Mouse (Mus musculus) heart, postnatal 0 days (tissue): Measurements from ENCODE around the gene Gpr37l1. TPM values are rescaled to one million over a fixed set of nuclear protein-coding genes. Genes with fewer than 3 reads are reported as not detected.
A peak's percentile ranks its signal among the peaks of the same experiment; 100 is the strongest.

Experiments used
- ATAC-seq: fragments of 200-750 bp; cut with Nextera tagmentation; 2 replicates; pipeline ENCODE4 v1.8.0; 2017; ENCODE audit warnings: low read depth, moderate number of reproducible peaks, moderate library complexity; ENCODE audit not compliant: insufficient read depth
- DNase-seq: peaks from one replicate; pipeline ENCODE4 v3.0.0-alpha.2; 2016; ENCODE audit warnings: low spot score
- H3K27ac ChIP-seq: fragments of 300-500 bp; sonication (generic); 2 replicates; pipeline ENCODE4 v1.5.1; 2014; ENCODE audit warnings: low read depth, mild to moderate bottlenecking
- H3K27me3 ChIP-seq: fragments of 300-500 bp; sonication (generic); 2 replicates; pipeline ENCODE4 v1.6.1; 2014; ENCODE audit warnings: low read length, mixed read lengths; ENCODE audit not compliant: control insufficient read depth, insufficient read depth
- H3K36me3 ChIP-seq: fragments of 300-500 bp; sonication (generic); replicated peaks from 2 replicates; pipeline ENCODE4 v1.6.1; 2014; ENCODE audit warnings: low read length, mixed read lengths; ENCODE audit not compliant: control insufficient read depth, insufficient read depth
- H3K4me1 ChIP-seq: fragments of 300-500 bp; sonication (generic); 2 replicates; pipeline ENCODE4 v1.6.1; 2014; ENCODE audit warnings: antibody characterized with exemption; ENCODE audit not compliant: control insufficient read depth, insufficient read depth
- H3K4me2 ChIP-seq: fragments of 300-500 bp; sonication (generic); 2 replicates; pipeline ENCODE4 v1.6.1; 2014; ENCODE audit warnings: low read depth, mild to moderate bottlenecking, low read length, moderate library complexity
- H3K4me3 ChIP-seq: fragments of 300-500 bp; sonication (generic); 2 replicates; pipeline ENCODE4 v1.5.1; 2014; ENCODE audit warnings: low read depth, low read length
- H3K9ac ChIP-seq: fragments of 300-500 bp; sonication (generic); replicated peaks from 2 replicates; pipeline ENCODE4 v1.6.1; 2014; ENCODE audit warnings: low read depth, low read length, mixed read lengths
- H3K9me3 ChIP-seq: fragments of 300-500 bp; sonication (generic); replicated peaks from 2 replicates; pipeline ENCODE4 v1.6.1; 2016; ENCODE audit warnings: low read length; ENCODE audit not compliant: control insufficient read depth
- CTCF ChIP-seq: IDR thresholded peaks from 2 replicates; pipeline ENCODE4 v1.5.1; 2016; ENCODE audit warnings: antibody characterized with exemption, control low read depth, low read depth
- EP300 ChIP-seq: IDR thresholded peaks from 2 replicates; pipeline ENCODE4 v1.6.1; 2016; ENCODE audit warnings: antibody characterized with exemption, low read depth
- WGBS: fragments of 180-500 bp; shearing (Covaris S2); extraction: QIAGEN DNeasy Blood & Tissue Kit; methylation state at CpG from one replicate; pipeline ENCODE4 v1.1.7; 2014; 5-methylcytosine and 5-hydroxymethylcytosine counted together
- polyA plus RNA-seq: library from polyadenylated mRNA; unstranded; fragments of >200 nt; fragmentation: Nextera tagmentation; extraction: Ambion mirVana; gene quantifications from 2 replicates; pipeline ENCODE4 v1.2.1, GENCODE M21; 2015
- total RNA-seq: library from RNA; depleted of rRNA; stranded (reverse); fragments of >200 nt; gene quantifications from 2 replicates; pipeline ENCODE4 v1.2.3, GENCODE M21; 2014; ENCODE audit warnings: low replicate concordance

The Gpr37l1 gene
- total and polyA plus RNA-seq, 2 experiments from 2014 or later, result not detected

GRCm38 (mm10) chr1:135139906-135140305 is 27.6 kb downstream of the Gpr37l1 start:
- H3K9me3 ChIP-seq, result no peaks in the 10 kb centered on the region
- no peak overlapping the region for H3K4me2 ChIP-seq
- TF ChIP-seq EP300 (no peak), CTCF (no peak)
- H3K4me1 ChIP-seq, result no peaks in the 10 kb centered on the region
- no peak overlapping the region for H3K9ac ChIP-seq
- H3K27ac ChIP-seq, result no peak overlapping the region
- DNase-seq (no peak), ATAC-seq (no peak)
- peaks cover 33% of the 10 kb centered on the region for H3K27me3 ChIP-seq
- no peaks in the 10 kb centered on the region for H3K36me3 ChIP-seq
- no peak overlapping the region for H3K4me3 ChIP-seq
- 80% methylated on average over 2 of the region's 2 CpGs for WGBS

- peaks cover 8% of the 10 kb centered on the region; the same call in 1 of the 2 replicates for H3K4me1 ChIP-seq
- no peak overlapping the region for H3K9ac ChIP-seq
- DNase-seq (peak; percentile 46), ATAC-seq (no peak)
- H3K4me3 ChIP-seq, result no peak overlapping the region
- H3K36me3 ChIP-seq, result no peaks in the 10 kb centered on the region
- no peak for TF ChIP-seq EP300
- peak; percentile 99 for TF ChIP-seq CTCF
- no peak overlapping the region for H3K4me2 ChIP-seq
- peaks cover 8% of the 10 kb centered on the region; the same call in 1 of the 2 replicates for H3K27me3 ChIP-seq
- H3K27ac ChIP-seq, result no peak overlapping the region
- WGBS, result 0% methylated on average over 1 of the region's 1 CpGs
- no peaks in the 10 kb centered on the region for H3K9me3 ChIP-seq
Observed at GRCm38 (mm10) chr1:135136500-135136899, 31.0 kb downstream of the Gpr37l1 start.

- Histone ChIP-seq H3K4me3 (no peak overlapping the region), H3K9me3 (no peaks in the 10 kb centered on the region), H3K4me2 (no peak overlapping the region), H3K36me3 (no peaks in the 10 kb centered on the region), H3K27ac (no peak overlapping the region), H3K9ac (no peak overlapping the region), H3K4me1 (peaks cover 16% of the 10 kb centered on the region; the same call in 1 of the 2 replicates), H3K27me3 (peaks cover 9% of the 10 kb centered on the region; the same call in 1 of the 2 replicates)
- no peak for ATAC-seq
- 83% methylated on average over 8 of the region's 8 CpGs for WGBS
- no peak for TF ChIP-seq EP300
- no peak for TF ChIP-seq CTCF
- no peak for DNase-seq
Observed at GRCm38 (mm10) chr1:135135111-135135787, 32.2 kb downstream of the Gpr37l1 start.

- H3K4me1 ChIP-seq, result peaks cover 16% of the 10 kb centered on the region; the same call in 1 of the 2 replicates
- no peak overlapping the region for H3K27ac ChIP-seq
- no peak overlapping the region for H3K9ac ChIP-seq
- H3K27me3 ChIP-seq, result peaks cover 18% of the 10 kb centered on the region; the same call in 1 of the 2 replicates
- TF ChIP-seq CTCF, result no peak
- no peak for TF ChIP-seq EP300
- no peak for ATAC-seq
- DNase-seq, result no peak
- WGBS, result 74% methylated on average over 10 of the region's 10 CpGs
- H3K4me2 ChIP-seq, result peak overlapping the region; percentile 20; the same call in 1 of the 2 replicates
- H3K4me3 ChIP-seq, result peak overlapping the region; percentile 4; the same call in 1 of the 2 replicates
- H3K9me3 ChIP-seq, result no peaks in the 10 kb centered on the region
- no peaks in the 10 kb centered on the region for H3K36me3 ChIP-seq
Observed at GRCm38 (mm10) chr1:135133678-135134435, 33.6 kb downstream of the Gpr37l1 start.

- Histone ChIP-seq H3K9ac (no peak overlapping the region), H3K4me2 (peak overlapping the region; percentile 20; the same call in 1 of the 2 replicates), H3K4me1 (peaks cover 16% of the 10 kb centered on the region; the same call in 1 of the 2 replicates), H3K9me3 (no peaks in the 10 kb centered on the region), H3K27me3 (peaks cover 21% of the 10 kb centered on the region), H3K4me3 (peak overlapping the region; percentile 9; the same call in 1 of the 2 replicates), H3K36me3 (no peaks in the 10 kb centered on the region), H3K27ac (no peak overlapping the region; the same call in 1 of the 2 replicates)
- ATAC-seq, result no peak
- TF ChIP-seq CTCF (no peak), EP300 (no peak)
- DNase-seq, result no peak
- 72% methylated on average over 9 of the region's 9 CpGs for WGBS
Observed at GRCm38 (mm10) chr1:135132893-135133369, 34.5 kb downstream of the Gpr37l1 start.
